Mouse (Mus musculus): ENCODE measurements around the gene Chmp3.

- TF ChIP-seq CTCF (IDR thresholded peaks at IDR 0.05; ENCODE audit: insufficient read depth, low read length) (no peak), POLR2A (IDR thresholded peaks at IDR 0.05; ENCODE audit: borderline replicate concordance, extremely low read depth, low read depth, low read length) (no peak)
Measured at GRCm38 (mm10) chr6:71568616-71569015, 25.0 kb downstream of the Chmp3 start.
